Mouse (Mus musculus): ENCODE results near the gene Abhd2. TPM values are rescaled to one million over a fixed set of nuclear protein-coding genes. Genes with fewer than 3 reads are reported as not detected.

Gene Abhd2
- polyA plus RNA-seq, 1 experiment from 2014 or later, result 12.0 TPM

GRCm38 (mm10) chr7:79315149-79315548 lies 42.1 kb downstream of the Abhd2 start:
- peaks cover 48% of the 10 kb centered on the region for H3K4me1 ChIP-seq
- H3K9ac ChIP-seq, result no peak overlapping the region
- no peaks in the 10 kb centered on the region for H3K9me3 ChIP-seq
- no peak overlapping the region for H3K4me3 ChIP-seq (replicated peaks)
- no peaks in the 10 kb centered on the region for H3K36me3 ChIP-seq
- no peaks in the 10 kb centered on the region for H3K27me3 ChIP-seq (replicated peaks)
- no peak overlapping the region for H3K4me2 ChIP-seq
- 0 out of 2 replicates have a peak overlapping the region, but pooled peaks have one; percentile 31 for H3K27ac ChIP-seq
- ATAC-seq (ENCODE audit: insufficient read depth, low FRiP score, low read depth), result no peak
- 61% methylated on average over 8 of the region's 8 CpGs for WGBS

GRCm38 (mm10) chr7:79316069-79316695 lies 43.2 kb downstream of the Abhd2 start:
- 29% methylated on average over 10 of the region's 10 CpGs for WGBS
- Histone ChIP-seq H3K4me1 (peaks cover 43% of the 10 kb centered on the region), H3K27ac (peak overlapping the region; percentile 54; the same call in 1 of the 2 replicates)

GRCm38 (mm10) chr7:79317576-79317975 lies 44.6 kb downstream of the Abhd2 start:
- H3K27ac ChIP-seq, result peak overlapping the region; percentile 67

More at GRCm38 (mm10) chr7:79316069-79316695, 43.2 kb downstream of the Abhd2 start:
- Histone ChIP-seq H3K4me3 (replicated peaks) (no peak overlapping the region), H3K36me3 (no peaks in the 10 kb centered on the region), H3K4me2 (peak overlapping the region; percentile 10; the same call in 1 of the 2 replicates), H3K9me3 (no peaks in the 10 kb centered on the region), H3K27me3 (replicated peaks) (no peaks in the 10 kb centered on the region), H3K9ac (no peak overlapping the region)
- no peak for ATAC-seq (ENCODE audit: insufficient read depth, low FRiP score, low read depth)

GRCm38 (mm10) chr7:79318110-79318801 lies 45.3 kb downstream of the Abhd2 start:
- no peak overlapping the region for H3K4me3 ChIP-seq (replicated peaks)
- 37% methylated on average over 13 of the region's 13 CpGs for WGBS
- ATAC-seq (ENCODE audit: insufficient read depth, low FRiP score, low read depth), result no peak
- no peak overlapping the region for H3K4me2 ChIP-seq
- peak overlapping the region; percentile 67 for H3K27ac ChIP-seq
- H3K36me3 ChIP-seq, result no peaks in the 10 kb centered on the region
- H3K27me3 ChIP-seq (replicated peaks), result no peaks in the 10 kb centered on the region
- no peaks in the 10 kb centered on the region for H3K9me3 ChIP-seq
- no peak overlapping the region for H3K9ac ChIP-seq
- H3K4me1 ChIP-seq, result peaks cover 31% of the 10 kb centered on the region

More at GRCm38 (mm10) chr7:79317576-79317975, 44.6 kb downstream of the Abhd2 start:
- no peaks in the 10 kb centered on the region for H3K9me3 ChIP-seq
- H3K4me3 ChIP-seq (replicated peaks), result no peak overlapping the region
- no peak for ATAC-seq (ENCODE audit: insufficient read depth, low FRiP score, low read depth)
- peaks cover 37% of the 10 kb centered on the region for H3K4me1 ChIP-seq
- WGBS, result 50% methylated on average over 7 of the region's 7 CpGs
- H3K36me3 ChIP-seq, result no peaks in the 10 kb centered on the region
- H3K9ac ChIP-seq, result no peak overlapping the region
- H3K27me3 ChIP-seq (replicated peaks), result no peaks in the 10 kb centered on the region
- no peak overlapping the region for H3K4me2 ChIP-seq

GRCm38 (mm10) chr7:79323855-79324254 lies 50.9 kb downstream of the Abhd2 start:
- WGBS, result 72% methylated on average over 8 of the region's 8 CpGs
- no peak for ATAC-seq (ENCODE audit: insufficient read depth, low FRiP score, low read depth)
- no peaks in the 10 kb centered on the region; the same call in 1 of the 2 replicates for H3K4me1 ChIP-seq
- H3K4me3 ChIP-seq (replicated peaks), result no peak overlapping the region
- H3K27ac ChIP-seq, result peak overlapping the region; percentile 57; the same call in 1 of the 2 replicates
- H3K4me2 ChIP-seq, result no peak overlapping the region
- no peak overlapping the region for H3K9ac ChIP-seq
- H3K27me3 ChIP-seq (replicated peaks), result no peaks in the 10 kb centered on the region
- H3K9me3 ChIP-seq, result no peaks in the 10 kb centered on the region
- H3K36me3 ChIP-seq, result peaks cover 13% of the 10 kb centered on the region

- no peaks in the 10 kb centered on the region for H3K9me3 ChIP-seq
- H3K9ac ChIP-seq, result no peak overlapping the region
- no peaks in the 10 kb centered on the region for H3K27me3 ChIP-seq (replicated peaks)
- H3K4me1 ChIP-seq, result no peaks in the 10 kb centered on the region
- H3K4me2 ChIP-seq, result no peak overlapping the region
- peaks cover 15% of the 10 kb centered on the region for H3K36me3 ChIP-seq
- 91% methylated on average over 5 of the region's 5 CpGs for WGBS
- H3K27ac ChIP-seq, result no peak overlapping the region
- no peak overlapping the region for H3K4me3 ChIP-seq (replicated peaks)
- ATAC-seq (ENCODE audit: insufficient read depth, low FRiP score, low read depth), result no peak
Observed at GRCm38 (mm10) chr7:79328769-79329168, 55.8 kb downstream of the Abhd2 start.

- H3K4me3 ChIP-seq (replicated peaks), result no peak overlapping the region
- H3K27ac ChIP-seq, result no peak overlapping the region
- H3K4me2 ChIP-seq, result no peak overlapping the region
- no peak for ATAC-seq (ENCODE audit: insufficient read depth, low FRiP score, low read depth)
- no peaks in the 10 kb centered on the region for H3K9me3 ChIP-seq
- no peaks in the 10 kb centered on the region for H3K4me1 ChIP-seq
- H3K27me3 ChIP-seq (replicated peaks), result no peaks in the 10 kb centered on the region
- 0 out of 2 replicates have a peak, but pooled peaks cover 5% of the 10 kb centered on the region for H3K36me3 ChIP-seq
- WGBS, result 82% methylated on average over 10 of the region's 10 CpGs
- no peak overlapping the region for H3K9ac ChIP-seq
Observed at GRCm38 (mm10) chr7:79331197-79331596, 58.2 kb downstream of the Abhd2 start.

- Histone ChIP-seq H3K4me1 (no peaks in the 10 kb centered on the region), H3K36me3 (0 out of 2 replicates have a peak, but pooled peaks cover 5% of the 10 kb centered on the region), H3K4me2 (no peak overlapping the region), H3K4me3 (replicated peaks) (no peak overlapping the region), H3K27ac (peak overlapping the region; percentile 38), H3K9ac (no peak overlapping the region), H3K9me3 (no peaks in the 10 kb centered on the region), H3K27me3 (replicated peaks) (no peaks in the 10 kb centered on the region)
- ATAC-seq (ENCODE audit: insufficient read depth, low FRiP score, low read depth), result no peak
- WGBS, result 38% methylated on average over 3 of the region's 3 CpGs
Observed at GRCm38 (mm10) chr7:79333419-79333818, 60.4 kb downstream of the Abhd2 start.

- H3K36me3 ChIP-seq, result no peaks in the 10 kb centered on the region
- ATAC-seq (ENCODE audit: insufficient read depth, low FRiP score, low read depth), result no peak
- H3K27ac ChIP-seq, result peak overlapping the region; percentile 14; the same call in 1 of the 2 replicates
- H3K9ac ChIP-seq, result no peak overlapping the region
- H3K4me2 ChIP-seq, result no peak overlapping the region
- H3K4me1 ChIP-seq, result no peaks in the 10 kb centered on the region
- H3K27me3 ChIP-seq (replicated peaks), result no peaks in the 10 kb centered on the region
- 89% methylated on average over 8 of the region's 8 CpGs for WGBS
- no peaks in the 10 kb centered on the region for H3K9me3 ChIP-seq
- H3K4me3 ChIP-seq (replicated peaks), result no peak overlapping the region
Observed at GRCm38 (mm10) chr7:79336362-79336910, 63.4 kb downstream of the Abhd2 start.

- Histone ChIP-seq H3K4me3 (replicated peaks) (no peak overlapping the region), H3K27me3 (replicated peaks) (no peaks in the 10 kb centered on the region), H3K36me3 (0 out of 2 replicates have a peak, but pooled peaks cover 4% of the 10 kb centered on the region), H3K9me3 (no peaks in the 10 kb centered on the region), H3K4me2 (no peak overlapping the region), H3K9ac (no peak overlapping the region), H3K27ac (no peak overlapping the region), H3K4me1 (no peaks in the 10 kb centered on the region)
- 52% methylated on average over 4 of the region's 4 CpGs for WGBS
- no peak for ATAC-seq (ENCODE audit: insufficient read depth, low FRiP score, low read depth)
Observed at GRCm38 (mm10) chr7:79345902-79346301, 72.9 kb downstream of the Abhd2 start.

GRCm38 (mm10) chr7:79346555-79347075 lies 73.6 kb downstream of the Abhd2 start:
- Histone ChIP-seq H3K4me2 (no peak overlapping the region), H3K4me3 (replicated peaks) (no peak overlapping the region), H3K9ac (no peak overlapping the region), H3K27ac (no peak overlapping the region), H3K9me3 (no peaks in the 10 kb centered on the region), H3K27me3 (replicated peaks) (no peaks in the 10 kb centered on the region), H3K4me1 (no peaks in the 10 kb centered on the region), H3K36me3 (0 out of 2 replicates have a peak, but pooled peaks cover 10% of the 10 kb centered on the region)
- 75% methylated on average over 8 of the region's 8 CpGs for WGBS
- no peak for ATAC-seq (ENCODE audit: insufficient read depth, low FRiP score, low read depth)

Data from stomach, embryonic 15.5 days (tissue).